Mouse (Mus musculus): ENCODE measurements around the gene Rps6kl1. TPM values are rescaled to one million over a fixed set of nuclear protein-coding genes. Genes with fewer than 3 reads are reported as not detected.
A peak's percentile ranks its signal among the peaks of the same experiment; 100 is the strongest.

Gene Rps6kl1
- total and polyA plus RNA-seq, 2 experiments from 2014 or later, result 35.0 to 48.6 TPM

GRCm38 (mm10) chr12:85194623-85195018 is 43.6 kb upstream of the Rps6kl1 start:
- no peak overlapping the region for H3K9ac ChIP-seq (replicated peaks; ENCODE audit: low read length, poor library complexity, severe bottlenecking)
- H3K4me2 ChIP-seq (ENCODE audit: low read depth, low read length, poor library complexity, severe bottlenecking), result no peak overlapping the region
- no peaks in the 10 kb centered on the region for H3K27me3 ChIP-seq (ENCODE audit: insufficient read depth, low read length)
- TF ChIP-seq CTCF (IDR thresholded peaks at IDR 0.05), result no peak
- no peak overlapping the region for H3K4me3 ChIP-seq (ENCODE audit: low read depth, low read length)
- no peaks in the 10 kb centered on the region for H3K9me3 ChIP-seq (ENCODE audit: low read length)
- peak; percentile 56 for ATAC-seq (ENCODE audit: low FRiP score)
- H3K27ac ChIP-seq (ENCODE audit: low read depth, low read length), result no peak overlapping the region
- H3K4me1 ChIP-seq (ENCODE audit: insufficient read depth, low read length), result no peaks in the 10 kb centered on the region
- 50% methylated on average over 4 of the region's 4 CpGs for WGBS
- no peaks in the 10 kb centered on the region for H3K36me3 ChIP-seq (ENCODE audit: insufficient read depth, low read length)
- peak; percentile 90 for DNase-seq (ENCODE audit: low spot score)

DNA sequence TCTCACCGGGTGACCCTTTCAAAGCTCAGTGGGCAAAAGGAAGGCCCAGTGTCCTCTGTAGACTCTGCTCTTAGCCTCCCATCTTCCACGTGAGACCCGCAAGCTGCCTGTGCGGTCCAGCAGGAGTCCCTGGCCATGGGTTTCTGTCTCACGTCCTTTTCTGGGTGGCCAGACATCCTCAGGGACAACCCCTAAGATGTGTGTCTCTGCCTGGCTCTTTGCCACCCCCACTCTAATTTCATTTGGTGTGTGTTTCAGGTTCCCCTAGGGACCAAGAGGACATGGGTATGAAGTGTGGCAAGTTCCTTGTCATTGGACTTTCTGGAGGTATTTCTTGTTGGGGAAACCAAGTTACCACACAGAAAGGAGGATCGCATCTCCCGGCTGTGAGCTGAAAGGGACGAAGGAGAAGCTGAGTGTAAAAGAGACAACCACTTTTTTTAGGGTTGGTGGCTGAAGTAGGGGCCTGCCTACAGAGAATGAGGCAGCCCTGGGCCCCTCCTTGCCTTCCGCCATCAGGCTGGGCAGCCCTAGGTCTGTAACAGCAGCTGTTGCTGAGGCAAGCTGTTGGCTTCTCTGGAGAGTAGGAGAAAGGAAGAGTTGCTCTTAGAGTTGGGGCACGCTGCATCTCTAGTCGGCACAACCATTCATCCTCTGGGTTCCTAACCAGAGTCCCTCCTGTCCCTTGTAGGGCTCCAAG is 43.0 kb upstream of the Rps6kl1 start:
- no peak overlapping the region for H3K4me2 ChIP-seq (ENCODE audit: low read depth, low read length, poor library complexity, severe bottlenecking)
- no peaks in the 10 kb centered on the region for H3K27me3 ChIP-seq (ENCODE audit: insufficient read depth, low read length)
- ATAC-seq (ENCODE audit: low FRiP score) (peak; percentile 47; the same call in 1 of the 2 replicates), DNase-seq (ENCODE audit: low spot score) (no peak)
- no peaks in the 10 kb centered on the region for H3K9me3 ChIP-seq (ENCODE audit: low read length)
- H3K4me3 ChIP-seq (ENCODE audit: low read depth, low read length), result no peak overlapping the region
- H3K4me1 ChIP-seq (ENCODE audit: insufficient read depth, low read length), result no peaks in the 10 kb centered on the region
- no peak overlapping the region for H3K9ac ChIP-seq (replicated peaks; ENCODE audit: low read length, poor library complexity, severe bottlenecking)
- WGBS, result 84% methylated on average over 11 of the region's 11 CpGs
- no peak for TF ChIP-seq CTCF (IDR thresholded peaks at IDR 0.05)
- H3K36me3 ChIP-seq (ENCODE audit: insufficient read depth, low read length), result no peaks in the 10 kb centered on the region
- H3K27ac ChIP-seq (ENCODE audit: low read depth, low read length), result no peak overlapping the region

- WGBS, result 85% methylated on average over 10 of the region's 10 CpGs
- Histone ChIP-seq H3K4me2 (ENCODE audit: low read depth, low read length, poor library complexity, severe bottlenecking) (no peak overlapping the region), H3K27ac (ENCODE audit: low read depth, low read length) (no peak overlapping the region), H3K4me1 (ENCODE audit: insufficient read depth, low read length) (no peaks in the 10 kb centered on the region), H3K9me3 (ENCODE audit: low read length) (no peaks in the 10 kb centered on the region), H3K4me3 (ENCODE audit: low read depth, low read length) (no peak overlapping the region), H3K9ac (replicated peaks; ENCODE audit: low read length, poor library complexity, severe bottlenecking) (no peak overlapping the region), H3K27me3 (ENCODE audit: insufficient read depth, low read length) (no peaks in the 10 kb centered on the region), H3K36me3 (ENCODE audit: insufficient read depth, low read length) (no peaks in the 10 kb centered on the region)
- DNase-seq (ENCODE audit: low spot score), result no peak
- no peak for ATAC-seq (ENCODE audit: low FRiP score)
- no peak for TF ChIP-seq CTCF (IDR thresholded peaks at IDR 0.05)
Measured at GRCm38 (mm10) chr12:85193146-85193545, 42.1 kb upstream of the Rps6kl1 start.

GRCm38 (mm10) chr12:85192461-85193108 is 41.5 kb upstream of the Rps6kl1 start:
- H3K4me2 ChIP-seq (ENCODE audit: low read depth, low read length, poor library complexity, severe bottlenecking), result no peak overlapping the region
- H3K9me3 ChIP-seq (ENCODE audit: low read length), result no peaks in the 10 kb centered on the region
- no peak overlapping the region for H3K9ac ChIP-seq (replicated peaks; ENCODE audit: low read length, poor library complexity, severe bottlenecking)
- H3K4me3 ChIP-seq (ENCODE audit: low read depth, low read length), result no peak overlapping the region
- DNase-seq (ENCODE audit: low spot score) (peak; percentile 71), ATAC-seq (ENCODE audit: low FRiP score) (0 out of 2 replicates have a peak, but pooled peaks have one; percentile 16)
- TF ChIP-seq CTCF (IDR thresholded peaks at IDR 0.05), result no peak
- no peak overlapping the region for H3K27ac ChIP-seq (ENCODE audit: low read depth, low read length)
- H3K4me1 ChIP-seq (ENCODE audit: insufficient read depth, low read length), result no peaks in the 10 kb centered on the region
- 33% methylated on average over 19 of the region's 19 CpGs for WGBS
- H3K27me3 ChIP-seq (ENCODE audit: insufficient read depth, low read length), result no peaks in the 10 kb centered on the region
- H3K36me3 ChIP-seq (ENCODE audit: insufficient read depth, low read length), result no peaks in the 10 kb centered on the region

GRCm38 (mm10) chr12:85190290-85190689 is 39.2 kb upstream of the Rps6kl1 start:
- no peak overlapping the region for H3K4me3 ChIP-seq (ENCODE audit: low read depth, low read length)
- no peaks in the 10 kb centered on the region for H3K9me3 ChIP-seq (ENCODE audit: low read length)
- no peak for ATAC-seq (ENCODE audit: low FRiP score)
- no peak overlapping the region for H3K4me2 ChIP-seq (ENCODE audit: low read depth, low read length, poor library complexity, severe bottlenecking)
- no peaks in the 10 kb centered on the region for H3K36me3 ChIP-seq (ENCODE audit: insufficient read depth, low read length)
- no peaks in the 10 kb centered on the region for H3K4me1 ChIP-seq (ENCODE audit: insufficient read depth, low read length)
- no peak for TF ChIP-seq CTCF (IDR thresholded peaks at IDR 0.05)
- H3K9ac ChIP-seq (replicated peaks; ENCODE audit: low read length, poor library complexity, severe bottlenecking), result no peak overlapping the region
- H3K27me3 ChIP-seq (ENCODE audit: insufficient read depth, low read length), result no peaks in the 10 kb centered on the region
- 80% methylated on average over 7 of the region's 7 CpGs for WGBS
- no peak for DNase-seq (ENCODE audit: low spot score)
- no peak overlapping the region for H3K27ac ChIP-seq (ENCODE audit: low read depth, low read length)

- WGBS, result 82% methylated on average over 7 of the region's 7 CpGs
- ATAC-seq (ENCODE audit: low FRiP score), result no peak
Measured at GRCm38 (mm10) chr12:85186361-85186760, 35.3 kb upstream of the Rps6kl1 start.

More at GRCm38 (mm10) chr12:85186361-85186760, 35.3 kb upstream of the Rps6kl1 start:
- no peaks in the 10 kb centered on the region for H3K36me3 ChIP-seq (ENCODE audit: insufficient read depth, low read length)
- no peak overlapping the region for H3K4me3 ChIP-seq (ENCODE audit: low read depth, low read length)
- no peaks in the 10 kb centered on the region for H3K27me3 ChIP-seq (ENCODE audit: insufficient read depth, low read length)
- TF ChIP-seq CTCF (IDR thresholded peaks at IDR 0.05), result no peak
- H3K9ac ChIP-seq (replicated peaks; ENCODE audit: low read length, poor library complexity, severe bottlenecking), result no peak overlapping the region
- no peak overlapping the region for H3K4me2 ChIP-seq (ENCODE audit: low read depth, low read length, poor library complexity, severe bottlenecking)
- no peak for DNase-seq (ENCODE audit: low spot score)
- no peak overlapping the region for H3K27ac ChIP-seq (ENCODE audit: low read depth, low read length)
- H3K4me1 ChIP-seq (ENCODE audit: insufficient read depth, low read length), result no peaks in the 10 kb centered on the region
- no peaks in the 10 kb centered on the region for H3K9me3 ChIP-seq (ENCODE audit: low read length)
